Mouse (Mus musculus) neural tube, embryonic 14.5 days (tissue): ENCODE results near the gene Zgrf1. TPM values are rescaled to one million over a fixed set of nuclear protein-coding genes. Genes with fewer than 3 reads are reported as not detected.

ENCODE experiments used
- ATAC-seq: fragments of 200-750 bp; cut with Nextera tagmentation; 2 replicates; pipeline ENCODE4 v1.8.0; 2017; ENCODE audit warnings: low read depth, mild to moderate bottlenecking, moderate TSS enrichment, moderate library complexity
- H3K27ac ChIP-seq: fragments of 300-500 bp; sonication (generic); 2 replicates; pipeline ENCODE4 v1.5.1; 2014; ENCODE audit warnings: low read depth, mild to moderate bottlenecking, control low read depth, low read length, moderate library complexity, mixed read lengths
- H3K27me3 ChIP-seq: fragments of 300-500 bp; sonication (generic); 2 replicates; pipeline ENCODE4 v1.6.1; 2014; ENCODE audit warnings: low read length; ENCODE audit not compliant: control insufficient read depth, insufficient read depth
- H3K36me3 ChIP-seq: fragments of 300-500 bp; sonication (generic); 2 replicates; pipeline ENCODE4 v1.6.1; 2014; ENCODE audit warnings: low read length, mixed read lengths; ENCODE audit not compliant: control insufficient read depth, insufficient read depth
- H3K4me1 ChIP-seq: fragments of 300-500 bp; sonication (generic); 2 replicates; pipeline ENCODE4 v1.6.1; 2014; ENCODE audit warnings: low read length; ENCODE audit not compliant: control insufficient read depth, insufficient read depth
- H3K4me2 ChIP-seq: fragments of 300-500 bp; sonication (generic); 2 replicates; pipeline ENCODE4 v1.6.1; 2014; ENCODE audit warnings: mild to moderate bottlenecking, low read depth, low read length, control low read depth
- H3K4me3 ChIP-seq: fragments of 300-500 bp; sonication (generic); 2 replicates; pipeline ENCODE4 v1.5.1; 2014; ENCODE audit warnings: low read depth, low read length, control low read depth, mixed read lengths
- H3K9ac ChIP-seq: fragments of 300-500 bp; sonication (generic); replicated peaks from 2 replicates; pipeline ENCODE4 v1.6.1; 2014; ENCODE audit warnings: low read depth, mild to moderate bottlenecking, control low read depth, low read length, mixed read lengths
- H3K9me3 ChIP-seq: fragments of 300-500 bp; sonication (generic); 2 replicates; pipeline ENCODE4 v1.6.1; 2016; ENCODE audit warnings: low read length; ENCODE audit not compliant: control insufficient read depth
- WGBS: fragments of 180-500 bp; shearing (Covaris S2); extraction: QIAGEN DNeasy Blood & Tissue Kit; methylation state at CpG from one replicate; pipeline ENCODE4 v1.1.7; 2014; 5-methylcytosine and 5-hydroxymethylcytosine counted together
- polyA plus RNA-seq: library from polyadenylated mRNA; unstranded; fragments of >200 nt; fragmentation: Nextera tagmentation; extraction: Ambion mirVana; gene quantifications from 2 replicates; pipeline ENCODE4 v1.2.1, GENCODE M21; 2014

Gene Zgrf1
- polyA plus RNA-seq, 1 experiment from 2014 or later, result 4.1 TPM

DNA sequence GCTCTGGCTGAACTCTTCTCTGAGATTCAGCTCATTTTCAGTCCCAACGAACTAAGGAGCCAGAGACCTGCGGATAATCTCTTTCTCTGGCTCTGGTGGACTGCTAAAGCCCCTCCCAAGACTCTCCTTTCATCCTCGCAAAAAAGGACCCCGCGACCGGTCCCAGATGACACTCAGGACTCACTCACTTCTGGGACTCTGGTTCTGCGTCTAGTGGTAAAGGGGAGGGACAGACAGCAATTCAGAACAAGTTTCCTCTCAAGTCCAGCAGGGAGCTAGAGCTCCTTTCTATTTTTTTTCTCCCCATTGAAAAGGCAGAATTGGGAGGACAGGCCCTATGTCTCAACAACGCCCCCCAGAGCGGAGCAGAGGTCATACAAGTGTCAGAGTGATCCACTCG lies 78.3 kb downstream of the Zgrf1 start:
- peak overlapping the region; percentile 18; the same call in 1 of the 2 replicates for H3K4me2 ChIP-seq
- H3K9ac ChIP-seq, result no peak overlapping the region
- H3K4me3 ChIP-seq, result no peak overlapping the region
- peaks cover 19% of the 10 kb centered on the region; the same call in 1 of the 2 replicates for H3K4me1 ChIP-seq
- H3K9me3 ChIP-seq, result no peaks in the 10 kb centered on the region
- WGBS, result 0% methylated on average over 10 of the region's 10 CpGs
- peaks cover 33% of the 10 kb centered on the region for H3K27me3 ChIP-seq
- H3K36me3 ChIP-seq, result no peaks in the 10 kb centered on the region
- H3K27ac ChIP-seq, result no peak overlapping the region
- no peak for ATAC-seq

DNA sequence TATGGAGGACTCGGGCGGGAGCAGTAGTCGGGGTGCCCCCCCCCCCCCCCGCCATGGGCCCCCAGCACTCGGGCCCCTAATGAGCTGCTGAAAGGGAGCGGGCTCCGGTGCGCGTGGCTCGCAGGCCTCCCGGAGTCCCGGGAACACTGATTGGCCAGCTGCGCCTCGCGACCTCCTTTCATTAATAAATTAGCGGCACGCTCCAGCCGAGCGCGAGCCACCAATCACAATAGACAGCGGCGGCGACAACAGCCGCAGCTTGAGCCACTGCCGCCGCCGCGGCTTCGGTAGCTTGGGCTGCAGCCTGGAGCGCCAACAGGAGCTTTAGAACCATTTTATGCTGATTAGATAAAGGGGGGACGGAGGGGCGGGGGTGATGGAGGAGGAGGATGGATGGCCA lies 79.2 kb downstream of the Zgrf1 start:
- Histone ChIP-seq H3K9ac (peak overlapping the region; percentile 39; the same call in 1 of the 2 replicates), H3K9me3 (no peaks in the 10 kb centered on the region), H3K4me1 (peaks cover 19% of the 10 kb centered on the region; the same call in 1 of the 2 replicates), H3K27ac (no peak overlapping the region), H3K36me3 (no peaks in the 10 kb centered on the region), H3K27me3 (peaks cover 28% of the 10 kb centered on the region), H3K4me2 (peak overlapping the region; percentile 91), H3K4me3 (peak overlapping the region; percentile 49)
- ATAC-seq, result peak; percentile 76
- under 1% methylated on average over 31 of the region's 32 CpGs for WGBS

DNA sequence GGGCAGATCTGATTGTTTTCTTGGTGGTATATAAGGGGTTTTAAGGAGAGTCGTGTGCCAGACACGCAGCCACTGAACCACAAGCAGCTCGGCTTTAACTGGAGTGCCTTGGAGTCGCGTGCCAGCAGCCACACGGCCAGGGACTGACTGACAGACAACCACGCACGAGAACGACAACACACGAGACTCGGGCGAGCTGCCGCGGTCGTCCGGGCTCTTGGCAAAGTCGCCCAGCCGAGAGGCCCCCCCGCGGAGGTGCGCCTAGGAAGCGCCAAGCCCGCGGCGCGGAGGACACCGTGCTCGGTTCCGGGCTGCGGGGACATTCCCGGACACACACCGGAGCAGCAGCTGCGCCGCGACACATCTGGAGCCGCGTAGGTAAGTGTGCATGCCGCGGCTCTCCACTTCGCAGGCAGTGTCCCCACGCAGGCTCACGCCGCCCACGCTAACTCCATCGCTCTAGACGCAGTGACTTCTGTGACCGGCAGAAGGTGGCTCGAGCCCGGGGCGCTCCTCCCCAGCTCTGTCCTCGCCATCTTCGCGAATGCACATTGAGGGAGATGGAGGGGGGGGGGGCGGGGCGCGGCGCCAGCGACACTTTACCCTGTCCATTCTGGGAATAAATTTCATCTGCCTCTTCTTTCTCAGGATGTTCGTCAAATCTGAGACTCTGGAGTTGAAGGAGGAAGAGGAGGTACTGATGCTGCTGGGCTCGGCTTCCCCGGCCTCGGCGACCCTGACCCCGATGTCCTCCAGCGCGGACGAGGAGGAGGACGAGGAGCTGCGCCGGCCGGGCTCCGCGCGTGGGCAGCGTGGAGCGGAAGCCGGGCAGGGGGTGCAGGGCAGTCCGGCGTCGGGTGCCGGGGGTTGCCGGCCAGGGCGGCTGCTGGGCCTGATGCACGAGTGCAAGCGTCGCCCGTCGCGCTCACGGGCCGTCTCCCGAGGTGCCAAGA lies 80.1 kb downstream of the Zgrf1 start, which contains the start of gene Neurog2:
Neurog2 (plus strand) TSS at position 56 of the 953 bp plus-strand sequence.
- Histone ChIP-seq H3K27me3 (peaks cover 26% of the 10 kb centered on the region), H3K27ac (peak within 1 kb of the TSS; percentile 8), H3K4me2 (peak within 1 kb of the TSS; percentile 91), H3K9ac (peak within 1 kb of the TSS; percentile 39), H3K4me3 (peak within 1 kb of the TSS; percentile 49), H3K4me1 (peaks cover 17% of the 10 kb centered on the region; the same call in 1 of the 2 replicates), H3K9me3 (no peaks in the 10 kb centered on the region), H3K36me3 (no peaks in the 10 kb centered on the region)
- under 1% methylated on average over 91 of the region's 92 CpGs for WGBS
- ATAC-seq, result peak; percentile 54

DNA sequence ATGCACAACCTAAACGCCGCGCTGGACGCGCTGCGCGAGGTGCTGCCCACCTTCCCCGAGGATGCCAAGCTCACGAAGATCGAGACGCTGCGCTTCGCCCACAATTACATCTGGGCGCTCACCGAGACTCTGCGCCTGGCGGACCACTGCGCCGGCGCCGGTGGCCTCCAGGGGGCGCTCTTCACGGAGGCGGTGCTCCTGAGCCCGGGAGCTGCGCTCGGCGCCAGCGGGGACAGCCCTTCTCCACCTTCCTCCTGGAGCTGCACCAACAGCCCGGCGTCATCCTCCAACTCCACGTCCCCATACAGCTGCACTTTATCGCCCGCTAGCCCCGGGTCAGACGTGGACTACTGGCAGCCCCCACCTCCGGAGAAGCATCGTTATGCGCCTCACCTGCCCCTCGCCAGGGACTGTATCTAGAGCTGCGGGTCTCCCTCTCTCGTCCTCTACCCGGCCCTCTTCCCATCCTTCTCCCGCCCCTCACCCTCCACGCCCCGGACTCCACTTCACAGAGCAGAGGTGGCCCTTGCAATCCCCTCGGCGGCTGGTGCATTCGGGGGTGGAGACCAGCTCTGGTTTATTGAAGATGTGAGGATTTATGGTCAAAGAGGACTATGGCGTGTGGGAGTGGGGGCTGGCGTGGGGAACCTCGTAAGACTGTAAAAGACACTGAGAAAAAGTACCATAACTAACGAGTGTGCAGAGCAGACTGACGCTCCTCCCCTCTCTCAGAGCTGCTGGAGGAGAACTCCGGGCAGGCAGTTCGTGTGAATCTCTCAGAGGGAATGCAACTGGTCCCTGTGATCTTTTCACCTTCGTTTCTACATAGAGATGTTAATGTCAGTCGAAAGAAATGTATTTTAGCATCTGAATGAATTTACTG lies 81.1 kb downstream of the Zgrf1 start:
- no peaks in the 10 kb centered on the region for H3K36me3 ChIP-seq
- WGBS, result under 1% methylated on average over 58 of the region's 58 CpGs
- peak overlapping the region; percentile 91 for H3K4me2 ChIP-seq
- peak; percentile 83 for ATAC-seq
- peaks cover 17% of the 10 kb centered on the region; the same call in 1 of the 2 replicates for H3K4me1 ChIP-seq
- peaks cover 21% of the 10 kb centered on the region for H3K27me3 ChIP-seq
- H3K9me3 ChIP-seq, result no peaks in the 10 kb centered on the region
- H3K27ac ChIP-seq, result peak overlapping the region; percentile 39
- H3K9ac ChIP-seq, result peak overlapping the region; percentile 29
- peak overlapping the region; percentile 49 for H3K4me3 ChIP-seq

DNA sequence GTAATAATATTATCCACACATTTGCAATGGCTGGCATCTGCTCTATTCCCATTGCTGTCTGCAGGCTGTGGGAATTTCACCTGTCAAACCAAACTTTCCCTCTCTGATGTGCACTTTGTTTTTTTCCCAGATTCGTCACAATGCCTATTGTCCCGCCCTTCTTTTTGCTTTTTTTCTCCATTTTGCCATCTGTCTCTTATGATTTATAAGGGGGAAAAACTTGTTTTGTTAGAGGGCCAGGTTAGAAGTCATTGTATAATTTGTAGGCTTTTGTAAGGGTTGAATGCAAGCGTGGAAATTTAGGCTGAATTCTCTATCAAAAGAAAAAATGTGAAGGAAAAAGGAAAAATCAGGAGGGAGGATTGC lies 81.7 kb downstream of the Zgrf1 start:
- WGBS, result 3% methylated on average over 3 of the region's 3 CpGs
- H3K27ac ChIP-seq, result no peak overlapping the region
- H3K4me1 ChIP-seq, result peaks cover 17% of the 10 kb centered on the region
- H3K4me3 ChIP-seq, result peak overlapping the region; percentile 49
- ATAC-seq, result no peak
- peak overlapping the region; percentile 29; the same call in 1 of the 2 replicates for H3K9ac ChIP-seq
- H3K27me3 ChIP-seq, result peaks cover 15% of the 10 kb centered on the region
- H3K9me3 ChIP-seq, result no peaks in the 10 kb centered on the region
- H3K4me2 ChIP-seq, result peak overlapping the region; percentile 91
- H3K36me3 ChIP-seq, result no peaks in the 10 kb centered on the region

DNA sequence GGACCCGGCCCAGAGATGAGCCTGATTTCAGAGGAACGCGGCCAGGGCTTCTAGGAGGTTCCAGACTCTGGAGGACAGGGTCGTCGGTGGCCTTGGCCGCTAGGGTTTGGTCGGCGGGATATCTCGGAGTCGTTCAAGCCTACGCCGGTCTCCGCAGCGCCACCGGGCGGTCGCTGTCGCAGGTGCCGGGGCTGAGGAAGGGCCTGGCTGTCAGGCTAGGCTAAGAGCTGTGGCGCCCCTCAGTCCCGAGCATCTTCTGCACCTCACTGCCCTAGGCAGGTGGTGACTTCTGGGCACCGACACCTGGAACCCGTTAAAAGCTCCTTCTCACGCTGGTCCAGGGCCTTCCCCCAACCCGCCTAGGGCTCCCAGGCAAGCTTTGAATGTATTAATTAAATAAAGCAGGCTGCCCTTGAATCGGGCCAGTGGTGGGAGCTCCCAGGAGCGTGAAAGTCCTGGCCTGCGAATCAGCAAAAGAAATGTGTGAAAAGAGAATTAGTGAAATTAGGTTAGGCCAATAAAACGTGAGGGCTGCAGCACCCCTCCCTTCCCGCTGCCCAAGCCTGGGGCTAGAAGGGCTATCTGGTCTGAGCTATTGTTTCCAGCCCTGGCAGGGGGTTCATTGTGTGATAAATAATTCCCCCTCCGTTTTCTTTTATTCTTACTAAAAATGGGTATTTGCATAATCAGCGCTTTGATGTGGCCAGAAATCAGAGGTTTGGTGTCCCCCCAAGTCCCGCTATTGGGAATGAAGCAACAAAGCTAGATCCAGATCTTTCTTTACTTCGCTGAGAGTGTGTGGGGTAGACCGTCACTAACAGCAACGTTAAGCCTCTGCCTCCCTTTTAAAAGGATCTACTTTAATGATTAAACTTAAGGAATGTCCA lies 86.8 kb downstream of the Zgrf1 start:
- Histone ChIP-seq H3K4me3 (no peak overlapping the region), H3K36me3 (no peaks in the 10 kb centered on the region), H3K9ac (no peak overlapping the region), H3K4me2 (peak overlapping the region; percentile 3; the same call in 1 of the 2 replicates), H3K27me3 (peaks cover 12% of the 10 kb centered on the region), H3K9me3 (no peaks in the 10 kb centered on the region), H3K4me1 (peaks cover 10% of the 10 kb centered on the region), H3K27ac (no peak overlapping the region)
- peak; percentile 78 for ATAC-seq
- under 1% methylated on average over 36 of the region's 36 CpGs for WGBS

DNA sequence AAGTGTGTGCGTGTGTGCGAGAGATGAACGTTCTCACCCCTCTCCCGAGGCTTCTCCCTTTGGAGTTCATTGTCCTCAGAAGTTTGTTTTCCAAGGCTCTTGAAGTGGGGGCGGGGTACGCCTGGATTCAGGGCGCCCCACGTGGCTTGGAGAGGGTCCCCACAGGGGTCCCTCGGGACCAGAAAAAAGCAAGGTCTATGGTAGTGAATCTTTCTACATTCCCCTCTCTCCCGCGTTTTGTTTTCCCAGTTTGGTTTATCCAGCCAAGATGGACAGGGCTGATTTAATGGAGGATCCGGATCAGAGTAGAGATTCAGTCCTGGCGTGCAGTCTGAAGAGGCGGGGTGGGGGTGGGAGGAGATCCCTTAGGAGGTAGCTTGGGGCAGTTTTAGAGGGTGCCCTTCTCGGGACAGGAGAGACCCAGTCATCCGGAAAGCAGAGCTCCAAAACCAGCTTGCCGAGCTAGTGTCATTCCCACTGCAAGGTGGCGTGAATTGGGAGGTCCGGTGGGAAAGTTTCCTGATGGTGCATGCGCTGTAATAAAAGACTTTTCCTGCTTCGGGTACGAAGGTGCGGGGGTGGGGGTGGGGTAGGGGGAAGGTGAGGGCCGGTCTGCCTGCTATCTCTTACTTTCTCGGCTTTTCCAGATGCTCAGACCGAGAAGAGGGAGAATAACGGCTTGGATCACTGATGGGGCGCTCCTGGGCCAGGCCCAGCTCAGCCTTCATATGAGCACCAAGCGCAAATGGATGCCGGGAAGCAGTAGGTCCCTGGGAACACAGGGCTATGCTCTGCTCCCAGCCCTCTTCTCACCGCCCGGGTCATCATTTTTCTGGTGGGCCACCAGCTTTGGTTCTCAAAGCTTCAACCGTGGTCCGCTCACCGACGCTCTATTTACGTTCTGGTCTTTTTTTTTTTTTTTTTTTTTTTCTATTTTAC lies 87.7 kb downstream of the Zgrf1 start:
- Histone ChIP-seq H3K27me3 (peaks cover 12% of the 10 kb centered on the region), H3K4me3 (no peak overlapping the region), H3K36me3 (no peaks in the 10 kb centered on the region), H3K4me2 (peak overlapping the region; percentile 3; the same call in 1 of the 2 replicates), H3K9ac (no peak overlapping the region), H3K9me3 (no peaks in the 10 kb centered on the region), H3K4me1 (peaks cover 10% of the 10 kb centered on the region), H3K27ac (no peak overlapping the region)
- 4% methylated on average over 37 of the region's 37 CpGs for WGBS
- no peak for ATAC-seq
